Mouse (Mus musculus): ENCODE measurements around the gene Nif3l1.

- TF ChIP-seq CTCF (IDR thresholded peaks at IDR 0.05) (no peak), EP300 (IDR thresholded peaks at IDR 0.05) (no peak)
Measured at GRCm38 (mm10) chr1:58465561-58465960, 20.6 kb downstream of the Nif3l1 start.
